Mouse (Mus musculus) stomach, postnatal 0 days (tissue): ENCODE results near the gene Psmc2.

ENCODE experiments used
- CTCF ChIP-seq: IDR thresholded peaks from 2 replicates; pipeline ENCODE4 v1.5.1; 2016; ENCODE audit warnings: antibody characterized with exemption, low read depth, mild to moderate bottlenecking, moderate library complexity
- EP300 ChIP-seq: optimal IDR thresholded peaks from 2 replicates; pipeline ENCODE3; 2016; ENCODE audit warnings: antibody characterized with exemption

DNA sequence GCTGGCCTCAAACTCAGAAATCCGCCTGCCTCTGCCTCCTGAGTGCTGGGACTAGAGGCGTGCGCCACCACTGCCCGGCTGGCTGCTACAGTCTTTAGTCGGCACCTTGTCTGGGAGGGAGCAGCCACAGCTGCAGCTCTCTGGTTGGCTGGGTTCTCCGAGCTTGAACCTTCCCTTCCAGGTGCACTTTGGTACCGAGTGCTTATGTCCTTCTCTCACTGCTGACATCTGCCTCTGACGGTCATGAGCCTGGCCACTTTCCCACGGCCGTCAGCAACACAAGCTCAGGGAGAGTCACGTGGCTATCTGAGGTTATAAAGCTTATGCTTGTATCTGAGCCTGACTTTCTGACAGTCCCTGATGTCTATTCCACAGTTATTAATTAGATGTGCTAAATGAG lies 46.0 kb upstream of the Psmc2 start:
- no peak for TF ChIP-seq CTCF
- no peak for TF ChIP-seq EP300
